Mouse (Mus musculus) forebrain, embryonic 12.5 days (tissue): ENCODE measurements around the gene Fndc7. TPM values are rescaled to one million over a fixed set of nuclear protein-coding genes. Genes with fewer than 3 reads are reported as not detected.

Source experiments
- ATAC-seq: fragments of 200-750 bp; cut with Nextera tagmentation; 2 replicates; pipeline ENCODE4 v1.8.0; 2017; ENCODE audit warnings: moderate TSS enrichment; ENCODE audit not compliant: low FRiP score
- H3K27ac ChIP-seq: fragments of 300-500 bp; sonication (generic); 2 replicates; pipeline ENCODE4 v1.5.1; 2016; ENCODE audit warnings: mild to moderate bottlenecking
- H3K27me3 ChIP-seq: fragments of 300-500 bp; sonication (generic); 2 replicates; pipeline ENCODE4 v1.6.1; 2016; ENCODE audit warnings: mild to moderate bottlenecking
- H3K36me3 ChIP-seq: fragments of 300-500 bp; sonication (generic); replicated peaks from 2 replicates; pipeline ENCODE4 v1.6.1; 2016; ENCODE audit warnings: mild to moderate bottlenecking
- H3K4me1 ChIP-seq: fragments of 300-500 bp; sonication (generic); 2 replicates; pipeline ENCODE4 v1.6.1; 2016
- H3K4me2 ChIP-seq: fragments of 300-500 bp; sonication (generic); 2 replicates; pipeline ENCODE4 v1.6.1; 2016; ENCODE audit warnings: mild to moderate bottlenecking, moderate library complexity
- H3K4me3 ChIP-seq: fragments of 300-500 bp; sonication (generic); replicated peaks from 2 replicates; pipeline ENCODE4 v1.5.1; 2016; ENCODE audit warnings: mild to moderate bottlenecking
- H3K9ac ChIP-seq: fragments of 300-500 bp; sonication (generic); 2 replicates; pipeline ENCODE4 v1.6.1; 2016; ENCODE audit warnings: mild to moderate bottlenecking
- H3K9me3 ChIP-seq: fragments of 300-500 bp; sonication (generic); 2 replicates; pipeline ENCODE4 v1.6.1; 2016
- WGBS: fragments of 180-500 bp; shearing (Covaris S2); methylation state at CpG from one replicate; pipeline ENCODE4 v1.1.7; 2016; 5-methylcytosine and 5-hydroxymethylcytosine counted together
- polyA plus RNA-seq: library from polyadenylated mRNA; unstranded; fragments of >200 nt; fragmentation: Nextera tagmentation; extraction: Ambion mirVana; gene quantifications from 2 replicates; pipeline ENCODE4 v1.2.1, GENCODE M21; 2016

The Fndc7 gene
- 0.22 TPM in 1 of 2 replicates, not detected in the other for polyA plus RNA-seq

- H3K27ac ChIP-seq, result no peak within 1 kb of the TSS
- no peak within 1 kb of the TSS for H3K4me3 ChIP-seq
- no peaks in the 10 kb centered on the region for H3K27me3 ChIP-seq
- no peaks in the 10 kb centered on the region for H3K36me3 ChIP-seq
- no peak for ATAC-seq
- H3K9ac ChIP-seq, result no peak within 1 kb of the TSS
- H3K9me3 ChIP-seq, result no peaks in the 10 kb centered on the region
- no peak within 1 kb of the TSS for H3K4me2 ChIP-seq
- peaks cover 14% of the 10 kb centered on the region for H3K4me1 ChIP-seq
- 87% methylated on average over 1 of the region's 1 CpGs for WGBS
Observed at GRCm38 (mm10) chr3:108889908-108890307, at the start of gene Fndc7. TSS of gene Fndc7 (minus strand) at chr3:108890008.

DNA sequence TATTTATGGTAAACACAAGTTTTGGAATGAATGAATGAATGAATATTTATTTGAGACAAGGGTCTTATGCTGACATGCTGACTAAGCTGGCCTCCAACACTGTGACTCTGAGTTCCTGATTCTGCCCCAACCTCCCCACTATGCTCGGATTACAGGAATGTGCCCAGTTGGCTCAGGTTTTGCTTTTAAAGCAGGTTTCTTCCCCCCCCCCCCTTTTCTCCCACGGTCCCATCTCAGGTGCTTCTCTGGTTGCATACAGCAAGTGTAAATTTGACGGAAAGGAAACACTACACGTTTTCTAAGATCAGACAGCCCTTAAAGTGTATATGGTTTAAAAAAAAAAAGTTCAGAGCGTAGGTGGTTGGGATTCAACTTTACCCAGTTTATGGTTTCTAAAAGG is 49.8 kb upstream of the Fndc7 start, which contains the start of gene Henmt1:
Gene Henmt1, plus strand, starts transcription at position 301 of the 400 bp plus-strand sequence.
- no peaks in the 10 kb centered on the region for H3K9me3 ChIP-seq
- H3K36me3 ChIP-seq, result no peaks in the 10 kb centered on the region
- no peak for ATAC-seq
- H3K4me3 ChIP-seq, result peak within 1 kb of the TSS; percentile 31
- no peaks in the 10 kb centered on the region for H3K4me1 ChIP-seq
- H3K27me3 ChIP-seq, result no peaks in the 10 kb centered on the region
- no peak within 1 kb of the TSS for H3K27ac ChIP-seq
- H3K9ac ChIP-seq, result no peak within 1 kb of the TSS
- WGBS, result 93% methylated on average over 5 of the region's 5 CpGs
- peak within 1 kb of the TSS; percentile 54 for H3K4me2 ChIP-seq

DNA sequence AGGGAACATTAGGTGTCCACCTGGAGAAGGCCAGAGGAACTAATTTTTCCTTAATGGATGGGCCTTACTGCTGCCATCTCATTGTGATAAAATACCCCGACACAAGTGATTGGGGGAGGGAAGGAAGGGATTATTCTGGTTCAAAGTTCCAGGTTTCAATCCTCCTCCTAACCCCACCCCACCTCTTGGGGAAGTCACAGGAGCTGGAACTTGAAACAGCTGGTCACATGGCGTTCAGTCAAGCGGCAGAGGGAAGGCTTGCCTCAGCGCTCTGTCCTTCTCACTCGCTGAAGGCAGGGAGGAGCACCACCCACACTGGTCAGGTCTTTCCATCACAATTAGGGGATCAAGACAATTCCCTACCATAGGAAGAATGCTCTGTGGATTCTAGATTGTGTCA is 48.9 kb upstream of the Fndc7 start:
- Histone ChIP-seq H3K9ac (no peak overlapping the region), H3K4me2 (no peak overlapping the region), H3K36me3 (no peaks in the 10 kb centered on the region), H3K27me3 (no peaks in the 10 kb centered on the region), H3K9me3 (no peaks in the 10 kb centered on the region), H3K4me1 (no peaks in the 10 kb centered on the region), H3K4me3 (no peak overlapping the region), H3K27ac (no peak overlapping the region)
- ATAC-seq, result no peak
- WGBS, result 89% methylated on average over 5 of the region's 5 CpGs

GRCm38 (mm10) chr3:108933557-108933956 is 43.7 kb upstream of the Fndc7 start:
- Histone ChIP-seq H3K9me3 (0 out of 2 replicates have a peak, but pooled peaks cover 3% of the 10 kb centered on the region), H3K4me2 (no peak overlapping the region), H3K9ac (no peak overlapping the region), H3K36me3 (no peaks in the 10 kb centered on the region), H3K4me1 (no peaks in the 10 kb centered on the region), H3K27me3 (no peaks in the 10 kb centered on the region), H3K4me3 (no peak overlapping the region), H3K27ac (no peak overlapping the region)
- 93% methylated on average over 6 of the region's 6 CpGs for WGBS
- no peak for ATAC-seq

GRCm38 (mm10) chr3:108926308-108926707 is 36.5 kb upstream of the Fndc7 start:
- ATAC-seq, result no peak
- Histone ChIP-seq H3K9ac (no peak overlapping the region), H3K4me3 (no peak overlapping the region), H3K4me1 (no peaks in the 10 kb centered on the region), H3K27ac (no peak overlapping the region), H3K27me3 (no peaks in the 10 kb centered on the region), H3K4me2 (no peak overlapping the region), H3K9me3 (no peaks in the 10 kb centered on the region), H3K36me3 (no peaks in the 10 kb centered on the region)
- 71% methylated on average over 1 of the region's 1 CpGs for WGBS

DNA sequence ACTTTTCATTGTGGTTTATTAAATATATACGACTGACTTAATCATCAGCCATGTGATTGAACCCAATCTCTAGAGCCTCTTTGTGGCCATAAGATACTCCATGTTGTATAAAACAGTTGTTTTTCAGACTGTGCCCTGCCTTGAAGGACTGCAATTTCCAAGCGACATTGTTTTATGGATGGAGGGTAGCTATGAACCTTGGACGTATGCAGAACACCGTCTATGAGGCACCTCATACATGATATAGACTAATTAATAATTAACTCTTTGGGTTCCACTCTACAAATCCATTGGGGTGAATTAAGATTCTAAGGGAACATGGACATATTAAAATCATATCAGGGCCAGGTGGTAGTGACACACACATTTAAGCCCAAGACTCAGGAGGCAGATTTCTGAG is 35.9 kb upstream of the Fndc7 start:
- no peak overlapping the region for H3K9ac ChIP-seq
- WGBS, result 93% methylated on average over 4 of the region's 4 CpGs

DNA sequence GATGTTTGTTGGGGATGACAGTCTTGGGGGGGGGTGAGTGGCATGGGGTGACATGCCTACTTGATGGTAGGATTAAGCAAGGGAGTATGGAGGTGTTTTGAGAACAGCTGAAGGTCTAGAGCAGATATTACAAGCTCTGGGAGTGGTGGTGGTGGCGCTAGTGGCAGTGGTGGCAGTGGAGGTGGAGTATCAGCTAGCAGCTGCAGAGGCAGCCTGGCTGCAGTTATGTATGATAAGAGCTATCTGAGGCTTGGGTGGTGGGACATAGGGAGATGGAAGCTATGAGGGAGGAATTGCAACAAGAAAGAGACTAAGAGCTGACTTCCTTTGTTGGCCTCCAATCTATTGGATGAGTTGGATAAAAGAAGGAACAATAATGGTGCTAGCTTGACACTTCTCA is 32.0 kb upstream of the Fndc7 start:
- 0 out of 2 replicates have a peak, but pooled peaks cover 3% of the 10 kb centered on the region for H3K4me1 ChIP-seq
- no peak overlapping the region for H3K4me3 ChIP-seq
- no peaks in the 10 kb centered on the region for H3K36me3 ChIP-seq
- ATAC-seq, result no peak
- no peak overlapping the region for H3K27ac ChIP-seq
- no peak overlapping the region for H3K4me2 ChIP-seq
- WGBS, result 88% methylated on average over 1 of the region's 1 CpGs
- no peaks in the 10 kb centered on the region for H3K27me3 ChIP-seq
- H3K9ac ChIP-seq, result no peak overlapping the region
- H3K9me3 ChIP-seq, result no peaks in the 10 kb centered on the region

More for the DNA sequence above, 35.9 kb upstream of the Fndc7 start:
- Histone ChIP-seq H3K27ac (no peak overlapping the region), H3K36me3 (no peaks in the 10 kb centered on the region), H3K9me3 (no peaks in the 10 kb centered on the region), H3K4me3 (no peak overlapping the region), H3K27me3 (no peaks in the 10 kb centered on the region), H3K4me2 (no peak overlapping the region), H3K4me1 (no peaks in the 10 kb centered on the region)
- ATAC-seq, result no peak

DNA sequence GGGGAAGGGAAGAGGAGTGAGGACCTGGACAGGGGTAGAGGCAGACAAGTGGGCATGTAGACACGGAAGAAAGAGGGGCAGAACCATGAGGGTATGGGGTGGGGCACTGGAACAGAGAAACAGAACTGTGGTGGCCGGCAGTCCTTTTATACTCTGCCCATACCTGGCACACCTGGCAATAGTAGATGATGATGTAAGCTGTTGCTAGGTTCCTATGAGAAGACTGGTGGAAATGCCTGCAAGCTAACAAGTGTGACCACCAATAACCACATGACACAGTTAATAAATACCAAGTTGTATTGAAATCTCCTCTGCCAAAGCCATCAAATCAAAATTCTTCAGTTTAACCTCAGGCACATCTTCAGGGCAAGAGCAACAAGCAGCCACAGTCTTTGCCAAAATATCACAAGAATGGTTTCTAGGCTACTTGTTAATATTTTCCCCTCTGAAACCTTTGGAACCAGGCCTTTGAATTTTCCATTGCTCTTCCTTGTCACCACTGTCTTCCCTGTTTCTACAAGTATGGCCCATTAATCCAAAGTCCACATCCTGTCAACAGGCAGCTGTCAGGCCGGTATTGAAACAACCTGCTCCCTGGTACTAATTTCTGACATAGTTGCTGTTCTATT is 30.7 kb upstream of the Fndc7 start:
- H3K27ac ChIP-seq, result no peak overlapping the region
- ATAC-seq, result no peak
- H3K36me3 ChIP-seq, result no peaks in the 10 kb centered on the region
- 0 out of 2 replicates have a peak, but pooled peaks cover 6% of the 10 kb centered on the region for H3K4me1 ChIP-seq
- H3K27me3 ChIP-seq, result no peaks in the 10 kb centered on the region
- no peak overlapping the region for H3K4me2 ChIP-seq
- H3K4me3 ChIP-seq, result no peak overlapping the region
- H3K9me3 ChIP-seq, result no peaks in the 10 kb centered on the region
- 89% methylated on average over 3 of the region's 3 CpGs for WGBS
- no peak overlapping the region for H3K9ac ChIP-seq

DNA sequence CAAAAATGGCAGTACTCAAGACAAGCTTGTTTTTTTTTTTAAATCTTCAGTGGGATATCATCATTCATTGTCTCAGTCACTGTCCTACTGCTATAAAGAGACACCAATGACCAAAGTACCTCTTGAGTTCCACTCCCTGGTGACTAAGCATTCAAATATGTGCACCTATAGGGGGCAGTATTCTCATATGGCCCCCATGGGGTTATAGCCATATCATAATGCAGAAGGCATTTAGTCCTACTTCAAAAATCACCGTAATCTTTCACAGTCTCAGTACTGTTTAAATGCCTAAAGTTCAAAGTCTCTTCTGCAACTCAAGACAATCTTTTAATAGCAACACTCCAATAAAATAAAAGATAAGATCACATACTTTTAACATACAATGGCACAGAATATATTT is 29.0 kb upstream of the Fndc7 start:
- no peak for ATAC-seq
- Histone ChIP-seq H3K4me2 (no peak overlapping the region), H3K9me3 (no peaks in the 10 kb centered on the region), H3K4me3 (no peak overlapping the region), H3K4me1 (0 out of 2 replicates have a peak, but pooled peaks cover 6% of the 10 kb centered on the region), H3K27me3 (no peaks in the 10 kb centered on the region), H3K27ac (no peak overlapping the region), H3K36me3 (no peaks in the 10 kb centered on the region), H3K9ac (no peak overlapping the region)
- WGBS, result 98% methylated on average over 1 of the region's 1 CpGs

GRCm38 (mm10) chr3:108917986-108918385 is 28.2 kb upstream of the Fndc7 start:
- ATAC-seq, result no peak
- H3K9me3 ChIP-seq, result no peaks in the 10 kb centered on the region
- no peak overlapping the region for H3K4me3 ChIP-seq
- H3K4me1 ChIP-seq, result 0 out of 2 replicates have a peak, but pooled peaks cover 6% of the 10 kb centered on the region
- H3K4me2 ChIP-seq, result no peak overlapping the region
- H3K36me3 ChIP-seq, result no peaks in the 10 kb centered on the region
- H3K9ac ChIP-seq, result no peak overlapping the region
- WGBS, result 47% methylated on average over 3 of the region's 3 CpGs
- H3K27ac ChIP-seq, result no peak overlapping the region
- no peaks in the 10 kb centered on the region for H3K27me3 ChIP-seq

DNA sequence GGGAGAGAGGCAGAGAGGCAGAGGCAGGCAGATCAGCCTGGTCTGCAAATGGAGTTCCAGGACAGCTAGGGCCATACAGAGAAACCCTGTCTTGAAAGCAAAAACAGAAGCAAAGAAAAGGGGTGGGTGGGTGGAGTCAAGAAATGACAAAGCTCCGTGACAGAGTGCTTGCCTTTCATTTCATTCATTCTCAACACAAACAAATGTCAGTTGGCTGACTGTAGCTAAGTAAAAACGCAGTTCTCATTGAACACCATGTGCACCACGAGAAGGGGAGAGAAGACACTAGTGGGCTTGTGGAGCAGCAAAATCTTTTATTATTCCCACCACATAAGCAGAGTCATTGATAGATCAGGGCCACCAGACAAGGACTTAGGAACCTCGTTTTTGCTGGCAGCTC is 27.0 kb upstream of the Fndc7 start:
- Histone ChIP-seq H3K9me3 (no peaks in the 10 kb centered on the region), H3K36me3 (no peaks in the 10 kb centered on the region), H3K27ac (no peak overlapping the region), H3K27me3 (no peaks in the 10 kb centered on the region), H3K4me2 (no peak overlapping the region), H3K9ac (no peak overlapping the region), H3K4me1 (peaks cover 8% of the 10 kb centered on the region; the same call in 1 of the 2 replicates), H3K4me3 (no peak overlapping the region)
- ATAC-seq, result no peak
- 32% methylated on average over 4 of the region's 4 CpGs for WGBS

DNA sequence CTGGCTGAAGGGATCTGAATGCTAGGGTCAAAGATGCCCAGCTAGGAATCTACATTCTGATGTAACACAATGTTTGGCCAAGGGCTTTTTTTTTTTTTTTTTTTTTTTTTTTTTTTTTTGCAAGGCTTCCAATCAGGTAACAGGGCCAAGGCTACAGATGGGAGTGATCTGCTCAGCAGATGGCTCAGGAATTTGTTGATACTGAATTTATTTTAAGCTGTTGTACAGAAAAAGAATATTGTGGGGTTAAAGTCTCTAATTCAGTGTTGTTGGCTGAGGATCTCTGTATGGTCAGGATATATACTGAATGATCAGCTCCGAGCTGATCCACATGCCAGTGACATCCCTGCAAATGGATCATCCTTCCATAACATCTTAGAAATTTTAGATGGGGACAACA is 26.2 kb upstream of the Fndc7 start:
- no peak overlapping the region for H3K4me2 ChIP-seq
- H3K4me1 ChIP-seq, result peaks cover 8% of the 10 kb centered on the region; the same call in 1 of the 2 replicates
- H3K4me3 ChIP-seq, result no peak overlapping the region
- no peaks in the 10 kb centered on the region for H3K36me3 ChIP-seq
- no peak for ATAC-seq
- WGBS, result 83% methylated on average over 1 of the region's 1 CpGs
- no peaks in the 10 kb centered on the region for H3K27me3 ChIP-seq
- no peaks in the 10 kb centered on the region for H3K9me3 ChIP-seq
- no peak overlapping the region for H3K9ac ChIP-seq
- no peak overlapping the region for H3K27ac ChIP-seq
